Mouse (Mus musculus) midbrain, embryonic 13.5 days (tissue): ENCODE data around the gene H2-M10.5. TPM values are rescaled to one million over a fixed set of nuclear protein-coding genes. Genes with fewer than 3 reads are reported as not detected.

Source experiments
- ATAC-seq: fragments of 200-750 bp; cut with Nextera tagmentation; 2 replicates; pipeline ENCODE4 v1.8.0; 2017; ENCODE audit warnings: mild to moderate bottlenecking, moderate TSS enrichment, moderate library complexity
- H3K27ac ChIP-seq: fragments of 300-500 bp; sonication (generic); 2 replicates; pipeline ENCODE4 v1.5.1; 2015; ENCODE audit warnings: inconsistent platforms, mild to moderate bottlenecking, moderate library complexity
- H3K27me3 ChIP-seq: fragments of 300-500 bp; sonication (generic); 2 replicates; pipeline ENCODE4 v1.6.1; 2015; ENCODE audit warnings: mild to moderate bottlenecking, inconsistent platforms
- H3K36me3 ChIP-seq: fragments of 300-500 bp; sonication (generic); 2 replicates; pipeline ENCODE4 v1.6.1; 2015; ENCODE audit warnings: mild to moderate bottlenecking, inconsistent platforms
- H3K4me1 ChIP-seq: fragments of 300-500 bp; sonication (generic); replicated peaks from 2 replicates; pipeline ENCODE4 v1.6.1; 2015; ENCODE audit warnings: inconsistent platforms
- H3K4me2 ChIP-seq: fragments of 300-500 bp; sonication (generic); replicated peaks from 2 replicates; pipeline ENCODE4 v1.6.1; 2015; ENCODE audit warnings: moderate library complexity, mild to moderate bottlenecking, inconsistent platforms
- H3K4me3 ChIP-seq: fragments of 300-500 bp; sonication (generic); replicated peaks from 2 replicates; pipeline ENCODE4 v1.5.1; 2015; ENCODE audit warnings: mild to moderate bottlenecking, inconsistent platforms
- H3K9ac ChIP-seq: fragments of 300-500 bp; sonication (generic); replicated peaks from 2 replicates; pipeline ENCODE4 v1.6.1; 2015; ENCODE audit warnings: mild to moderate bottlenecking, inconsistent platforms
- H3K9me3 ChIP-seq: fragments of 300-500 bp; sonication (generic); 2 replicates; pipeline ENCODE4 v1.6.1; 2016; ENCODE audit warnings: mild to moderate bottlenecking, inconsistent platforms
- WGBS: fragments of 180-500 bp; shearing (Covaris S2); methylation state at CpG from one replicate; pipeline ENCODE4 v1.1.7; 2015; 5-methylcytosine and 5-hydroxymethylcytosine counted together
- polyA plus RNA-seq: library from polyadenylated mRNA; unstranded; fragments of >200 nt; fragmentation: Nextera tagmentation; extraction: Ambion mirVana; gene quantifications from 2 replicates; pipeline ENCODE4 v1.2.1, GENCODE M21; 2015

The H2-M10.5 gene
- polyA plus RNA-seq, 1 experiment from 2014 or later, result not detected

DNA sequence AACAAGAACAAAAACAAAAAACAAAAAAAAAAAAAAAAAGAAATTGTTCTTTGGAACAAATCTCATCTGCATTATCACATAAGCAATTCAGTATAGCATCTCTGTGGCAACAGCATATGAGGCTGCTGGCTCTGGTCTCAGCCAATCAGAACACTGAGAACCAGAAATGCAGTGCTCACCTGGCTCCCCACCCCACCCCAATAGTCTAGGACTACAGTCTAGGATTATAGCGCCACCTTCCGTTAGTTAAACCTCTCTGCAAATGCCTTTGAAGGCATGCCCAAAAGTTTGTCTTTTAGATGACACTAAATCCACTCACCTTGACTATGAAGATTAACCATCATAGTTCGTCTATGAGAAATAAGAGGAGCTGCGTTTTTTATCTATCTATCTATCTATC lies 52.8 kb downstream of the H2-M10.5 start:
- H3K36me3 ChIP-seq, result no peaks in the 10 kb centered on the region
- ATAC-seq, result peak; percentile 65; the same call in 1 of the 2 replicates
- 25% methylated on average over 4 of the region's 4 CpGs for WGBS
- H3K27ac ChIP-seq, result no peak overlapping the region
- H3K4me1 ChIP-seq, result no peaks in the 10 kb centered on the region
- H3K4me2 ChIP-seq, result no peak overlapping the region
- no peaks in the 10 kb centered on the region for H3K27me3 ChIP-seq
- H3K9me3 ChIP-seq, result no peaks in the 10 kb centered on the region
- H3K4me3 ChIP-seq, result no peak overlapping the region
- no peak overlapping the region for H3K9ac ChIP-seq

Other genes starting within 250 kb of the H2-M10.5 start
- gene H2-M11, start 225.8 kb upstream of the H2-M10.5 start, polyA plus RNA-seq, result not detected in 2 replicates
- not detected in 2 replicates for gene H2-M9, start 130.2 kb upstream of the H2-M10.5 start, polyA plus RNA-seq
- gene H2-M1, start 100.7 kb upstream of the H2-M10.5 start, polyA plus RNA-seq, result not detected in 2 replicates
- not detected in 2 replicates for gene H2-M10.6, start 39.3 kb downstream of the H2-M10.5 start, polyA plus RNA-seq
- gene Trim26, start 64.2 kb downstream of the H2-M10.5 start, polyA plus RNA-seq, result 46.4 and 46.6 TPM in 2 replicates
- 0.22 and 0.58 TPM in 2 replicates for gene Trim15, start 94.3 kb downstream of the H2-M10.5 start, polyA plus RNA-seq
- 1.2 and 2.0 TPM in 2 replicates for gene Trim10, start 96.7 kb downstream of the H2-M10.5 start, polyA plus RNA-seq
- gene Trim40, start 117.2 kb downstream of the H2-M10.5 start, polyA plus RNA-seq, result not detected in 2 replicates
- not detected in 2 replicates for gene Trim31, start 125.2 kb downstream of the H2-M10.5 start, polyA plus RNA-seq
- 0.63 and 0.70 TPM in 2 replicates for gene Rnf39, start 170.0 kb downstream of the H2-M10.5 start, polyA plus RNA-seq
- gene Ppp1r11, start 178.8 kb downstream of the H2-M10.5 start, polyA plus RNA-seq, result 172 and 177 TPM in 2 replicates
- 68.3 and 71.8 TPM in 2 replicates for gene Znrd1, start 185.6 kb downstream of the H2-M10.5 start, polyA plus RNA-seq
- gene Znrd1as, start 185.7 kb downstream of the H2-M10.5 start, polyA plus RNA-seq, result 4.8 and 6.5 TPM in 2 replicates
- 0.43 and 0.57 TPM in 2 replicates for gene 2410137M14Rik, start 208.3 kb downstream of the H2-M10.5 start, polyA plus RNA-seq
- 3.9 TPM in 2 replicates for gene H2-M5, start 216.6 kb downstream of the H2-M10.5 start, polyA plus RNA-seq
- 262 and 272 TPM in 2 replicates for gene Zfp57, start 228.3 kb downstream of the H2-M10.5 start, polyA plus RNA-seq